Mouse (Mus musculus) T-helper 2 cell (primary cell): ENCODE results near the gene Slc8a1.

Source experiments
- in situ Hi-C: fragments of 300-600 bp; cut with MboI, MseI; formaldehyde crosslinking; loops from one replicate; pipeline ENCODE4 v1.15.1; 2025; ENCODE audit warnings: high pct_unique_total_duplicates

Slc8a1 gene

DNA sequence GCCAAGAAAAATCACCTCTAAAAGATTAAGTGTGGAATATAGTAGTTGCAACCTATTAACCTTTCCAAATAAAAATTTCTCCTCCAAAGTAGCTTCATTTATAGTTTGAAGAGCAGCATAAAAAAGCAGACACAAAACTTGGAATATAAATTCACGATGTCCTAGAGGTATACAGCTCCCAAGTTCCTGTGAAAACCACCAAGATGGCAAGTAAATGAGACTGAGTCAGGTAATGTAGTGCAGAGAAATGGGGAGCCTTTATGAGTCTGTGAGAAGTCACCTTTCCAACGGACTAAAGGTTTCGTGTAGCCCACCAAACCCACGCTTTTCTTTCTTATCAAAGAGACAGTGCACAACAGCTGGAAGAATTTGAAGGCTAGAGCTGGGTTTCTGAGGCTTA is 224.2 kb downstream of the Slc8a1 start:
- in situ Hi-C loops: no loop called here

DNA sequence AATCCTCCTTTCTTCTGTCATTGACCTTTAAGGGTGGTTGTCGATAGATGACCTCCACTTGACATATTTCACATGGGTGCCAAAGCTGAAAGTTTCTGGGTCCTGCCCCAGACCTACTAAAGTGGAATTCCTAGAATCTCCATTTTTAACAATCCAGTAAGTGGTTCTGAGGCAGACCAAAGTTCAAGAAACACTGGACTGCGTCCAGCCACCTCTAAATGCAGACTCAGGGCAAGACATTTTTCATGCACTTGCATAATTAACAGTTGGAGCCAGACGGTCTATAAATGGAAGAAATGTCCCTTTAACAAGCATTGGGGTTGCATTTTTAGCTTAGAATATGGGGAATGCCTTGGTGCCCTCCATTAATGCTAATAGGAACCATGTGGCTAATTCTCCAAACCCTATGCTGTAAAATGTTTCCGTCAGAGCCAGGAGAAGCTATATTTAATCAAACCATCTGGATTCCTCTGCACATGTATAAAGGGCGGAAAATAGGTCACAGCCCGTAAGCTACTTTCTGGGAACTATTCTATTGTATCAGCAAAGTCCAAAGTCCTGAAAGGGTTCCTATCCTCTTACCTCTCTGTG is 224.7 kb downstream of the Slc8a1 start:
- in situ Hi-C loops: no loop called here

DNA sequence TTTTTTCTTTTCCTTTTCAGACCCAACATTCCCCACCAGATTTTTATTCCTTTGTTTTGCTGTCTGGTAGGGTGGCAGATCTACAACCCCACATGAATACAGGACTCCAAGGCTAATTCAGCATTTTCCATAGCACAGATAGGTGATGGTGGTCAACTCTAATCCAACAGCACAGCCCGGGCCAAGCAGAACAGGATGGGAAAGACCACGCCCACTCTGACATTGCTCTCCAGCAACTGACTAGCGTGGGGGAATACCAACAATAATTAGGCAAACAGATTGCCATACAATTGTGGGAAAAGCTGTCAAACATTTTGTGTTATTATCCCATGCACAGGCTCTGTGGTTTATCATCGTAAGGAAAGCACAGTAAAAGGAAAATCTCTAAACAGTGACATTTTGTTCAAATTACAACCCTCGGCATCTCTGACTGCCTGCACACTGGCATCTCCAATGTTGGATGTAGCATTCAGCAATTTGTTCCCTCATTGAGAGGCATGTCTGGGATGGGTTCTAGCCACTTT is 233.0 kb downstream of the Slc8a1 start:
- in situ Hi-C loops: loop anchor here (10.0 kb wide), 1 partner anchor 620 kb away; no protein-coding TSS in a partner anchor

DNA sequence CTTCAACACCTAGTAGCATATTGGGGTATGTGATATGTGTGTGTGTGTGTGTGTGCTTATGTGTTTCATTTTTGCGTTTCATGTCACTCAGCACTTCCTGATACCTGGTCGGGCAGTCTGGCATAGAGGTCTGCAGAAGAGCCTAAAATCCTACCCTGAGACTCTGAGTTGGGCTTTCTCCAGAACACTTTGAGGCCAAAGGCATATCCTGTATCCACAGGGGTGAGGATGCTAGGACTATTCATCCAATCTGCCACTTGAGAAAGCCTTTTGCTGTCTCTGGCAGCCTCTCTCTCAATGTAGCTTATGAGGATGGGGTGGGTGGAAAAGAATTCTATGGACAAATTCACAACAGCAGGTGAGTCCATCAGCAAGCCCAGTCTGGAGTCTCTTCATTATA is 234.1 kb downstream of the Slc8a1 start:
- in situ Hi-C loops: loop anchor here (10.0 kb wide), 1 partner anchor 619 kb away; no protein-coding TSS in a partner anchor

DNA sequence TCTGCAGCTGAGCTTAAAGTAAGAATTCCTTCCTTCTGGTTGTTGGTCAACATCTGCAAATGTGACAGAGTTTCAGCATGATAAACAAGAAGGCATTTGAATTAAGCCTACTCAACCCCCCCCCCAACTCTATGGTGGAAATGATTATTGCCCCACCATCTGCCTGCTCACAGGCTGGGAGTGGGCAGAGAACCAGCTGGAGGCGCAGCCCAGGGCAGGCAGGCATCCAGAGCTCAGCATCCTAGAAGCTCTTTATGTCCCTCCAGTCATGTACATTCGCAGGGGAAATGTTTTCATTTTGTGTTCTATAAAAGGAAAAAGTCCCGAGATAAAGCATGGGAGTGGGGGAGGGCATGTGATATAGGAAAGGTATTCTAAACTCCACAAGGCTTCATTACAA is 235.4 kb downstream of the Slc8a1 start:
- in situ Hi-C loops: loop anchor here (10.0 kb wide), 1 partner anchor 618 kb away; no protein-coding TSS in a partner anchor

DNA sequence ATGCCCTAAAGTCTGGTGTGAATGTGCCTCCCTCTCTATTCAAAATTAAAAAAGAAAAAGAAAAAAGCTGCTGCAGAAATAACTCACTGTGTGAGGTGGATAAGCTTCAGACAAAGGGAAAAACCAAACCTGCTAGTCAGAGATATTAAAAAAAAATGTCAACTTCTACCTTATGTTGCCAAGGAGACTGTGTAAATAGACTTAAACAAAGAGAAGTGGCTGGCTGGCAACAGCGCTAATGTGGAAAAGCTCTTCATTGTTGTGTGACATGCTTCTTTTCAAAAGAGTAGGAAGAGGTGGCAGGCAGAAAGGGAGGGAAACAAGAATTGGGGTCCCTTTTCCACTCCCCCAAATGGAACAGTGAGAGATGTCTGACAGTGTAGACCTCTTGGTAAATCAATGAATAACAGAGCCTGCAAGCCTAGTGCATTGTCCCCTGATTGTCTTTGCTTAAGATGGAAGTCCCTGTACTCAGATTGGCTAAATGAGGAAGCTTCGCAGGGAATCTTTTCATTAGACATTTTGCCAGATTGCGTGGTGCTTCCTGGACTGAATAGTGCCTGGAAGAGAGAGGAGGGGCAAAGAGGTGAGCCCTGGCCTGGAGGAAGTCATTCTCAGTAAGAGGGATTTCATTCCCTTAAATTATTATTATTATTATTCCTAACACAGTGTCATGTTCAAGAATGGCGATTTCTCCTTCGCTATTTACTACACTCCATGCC is 237.3 kb downstream of the Slc8a1 start:
- in situ Hi-C loops: loop anchor here (10.0 kb wide), 1 partner anchor 616 kb away; no protein-coding TSS in a partner anchor

DNA sequence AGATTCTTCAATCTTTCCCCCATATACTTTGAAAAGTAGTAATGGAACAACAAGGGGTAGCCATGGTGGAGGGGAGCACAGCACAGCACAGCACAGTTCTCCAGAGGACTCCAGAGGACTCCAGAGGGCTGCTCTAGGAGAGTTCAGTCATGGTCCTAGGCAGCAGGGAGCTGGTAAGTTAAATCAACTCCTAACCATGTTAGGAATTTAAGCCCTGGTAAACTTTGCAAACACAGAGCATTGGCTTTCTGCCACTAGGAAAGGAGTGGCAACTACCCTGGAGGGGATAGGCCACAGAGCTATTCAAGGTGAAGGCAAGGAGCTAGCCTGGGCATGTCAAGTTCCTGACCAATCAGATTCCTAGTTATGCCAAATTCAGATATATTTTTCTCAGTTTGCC is 240.3 kb downstream of the Slc8a1 start:
- in situ Hi-C loops: loop anchor here (25.0 kb wide), 1 partner anchor 1061 kb away; no protein-coding TSS in a partner anchor

DNA sequence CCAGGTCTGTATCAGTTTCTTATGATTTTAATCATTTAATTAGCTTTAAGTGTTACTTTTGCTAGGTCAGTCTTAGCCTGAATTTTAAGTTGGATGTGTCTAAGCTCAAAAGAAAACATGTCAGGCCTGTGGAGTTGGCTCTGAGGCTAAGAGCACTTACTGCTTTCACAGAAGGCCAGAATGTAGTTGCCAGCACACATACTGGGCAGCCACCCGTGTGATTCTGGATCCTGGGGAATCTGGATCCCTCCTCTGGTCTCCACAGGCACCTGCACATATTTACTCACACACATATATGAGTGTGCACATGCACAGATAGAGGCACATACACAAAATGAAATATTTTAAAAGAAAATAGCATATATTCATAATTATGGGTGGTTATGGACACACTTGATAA is 241.6 kb downstream of the Slc8a1 start:
- in situ Hi-C loops: loop anchor here (25.0 kb wide), 1 partner anchor 1059 kb away; no protein-coding TSS in a partner anchor

DNA sequence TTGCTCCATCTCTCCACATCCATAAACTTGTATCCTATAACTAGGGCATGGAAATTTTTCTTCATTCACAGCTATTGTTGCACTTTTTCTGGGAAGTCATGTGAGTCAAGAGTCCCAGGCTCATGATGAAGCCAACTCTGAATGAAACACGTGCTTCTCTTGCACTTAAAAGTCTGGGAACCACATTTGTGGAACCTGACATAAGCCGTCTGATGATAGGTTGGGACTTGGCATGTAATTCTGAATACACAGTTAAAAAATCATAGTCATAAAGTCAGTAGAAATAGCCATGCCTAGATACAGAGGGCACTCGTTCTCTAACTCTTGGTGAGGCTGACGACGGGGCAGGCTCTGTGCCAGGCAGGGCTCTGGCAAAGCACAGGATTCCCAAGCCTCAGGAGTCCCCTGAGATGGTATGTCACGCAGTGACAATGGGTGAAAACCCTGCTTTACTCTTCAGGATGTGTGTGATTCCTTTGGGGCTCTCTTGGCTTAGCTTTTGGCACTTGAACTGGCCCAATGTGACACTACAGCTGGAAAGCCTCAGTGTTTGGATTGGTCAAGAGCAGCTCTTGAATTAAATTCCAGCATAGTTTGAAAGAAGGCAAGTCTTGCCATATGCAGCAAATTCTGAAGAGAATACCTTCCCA is 245.8 kb downstream of the Slc8a1 start:
- in situ Hi-C loops: loop anchor here (25.0 kb wide), 1 partner anchor 1055 kb away; no protein-coding TSS in a partner anchor

DNA sequence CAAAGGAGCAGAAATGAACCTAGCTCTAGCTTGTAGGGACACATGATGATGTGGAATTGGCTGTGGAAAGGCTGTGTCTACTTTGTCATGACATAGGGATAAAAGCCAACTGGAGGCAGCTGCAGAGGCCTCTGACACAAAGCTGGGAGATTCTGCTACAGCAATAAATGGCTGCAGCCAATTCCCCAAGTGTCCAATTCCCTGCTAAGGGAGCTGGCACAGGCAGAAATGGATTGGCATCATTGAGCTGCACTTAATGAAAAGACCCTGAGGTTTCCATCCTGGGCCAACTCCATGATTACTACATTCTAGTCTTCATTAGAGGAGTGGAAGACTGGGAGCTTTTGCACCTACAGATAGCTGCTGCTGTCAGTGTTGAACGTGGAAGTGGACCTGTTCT is 251.8 kb downstream of the Slc8a1 start:
- in situ Hi-C loops: loop anchor here (25.0 kb wide), 1 partner anchor 1049 kb away; no protein-coding TSS in a partner anchor

DNA sequence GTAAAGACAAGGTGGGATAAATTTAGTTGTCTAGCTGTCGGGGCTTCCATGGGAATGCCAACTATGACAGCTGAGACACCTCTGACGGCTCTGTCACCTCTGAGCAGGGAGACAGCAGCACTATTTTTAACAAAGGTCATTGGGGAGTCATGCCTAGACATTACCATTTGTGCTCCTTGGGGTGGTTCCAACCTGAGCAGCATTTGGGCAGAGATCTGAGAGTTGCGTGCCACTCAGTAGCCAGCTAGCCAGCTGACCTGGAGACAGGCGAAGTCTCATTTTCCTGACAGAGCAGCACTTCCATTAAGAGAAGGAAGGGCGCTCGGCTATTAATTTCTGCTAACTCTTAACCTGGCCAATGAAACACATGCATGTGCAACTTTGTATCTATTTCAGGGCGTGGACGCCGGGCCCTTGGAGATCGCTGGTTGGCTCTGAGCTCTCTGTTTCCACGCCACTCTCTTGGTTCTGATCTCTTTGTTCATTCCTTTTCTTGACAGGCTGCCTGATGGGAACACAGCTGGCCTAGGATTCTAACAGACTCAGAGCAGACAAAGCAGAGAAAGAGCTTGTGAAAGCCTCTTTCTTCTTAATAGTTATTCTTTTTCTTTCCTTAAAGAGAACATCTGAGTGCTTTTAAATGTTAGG is 256.2 kb downstream of the Slc8a1 start:
- in situ Hi-C loops: loop anchor here (25.0 kb wide), 1 partner anchor 1045 kb away; no protein-coding TSS in a partner anchor

DNA sequence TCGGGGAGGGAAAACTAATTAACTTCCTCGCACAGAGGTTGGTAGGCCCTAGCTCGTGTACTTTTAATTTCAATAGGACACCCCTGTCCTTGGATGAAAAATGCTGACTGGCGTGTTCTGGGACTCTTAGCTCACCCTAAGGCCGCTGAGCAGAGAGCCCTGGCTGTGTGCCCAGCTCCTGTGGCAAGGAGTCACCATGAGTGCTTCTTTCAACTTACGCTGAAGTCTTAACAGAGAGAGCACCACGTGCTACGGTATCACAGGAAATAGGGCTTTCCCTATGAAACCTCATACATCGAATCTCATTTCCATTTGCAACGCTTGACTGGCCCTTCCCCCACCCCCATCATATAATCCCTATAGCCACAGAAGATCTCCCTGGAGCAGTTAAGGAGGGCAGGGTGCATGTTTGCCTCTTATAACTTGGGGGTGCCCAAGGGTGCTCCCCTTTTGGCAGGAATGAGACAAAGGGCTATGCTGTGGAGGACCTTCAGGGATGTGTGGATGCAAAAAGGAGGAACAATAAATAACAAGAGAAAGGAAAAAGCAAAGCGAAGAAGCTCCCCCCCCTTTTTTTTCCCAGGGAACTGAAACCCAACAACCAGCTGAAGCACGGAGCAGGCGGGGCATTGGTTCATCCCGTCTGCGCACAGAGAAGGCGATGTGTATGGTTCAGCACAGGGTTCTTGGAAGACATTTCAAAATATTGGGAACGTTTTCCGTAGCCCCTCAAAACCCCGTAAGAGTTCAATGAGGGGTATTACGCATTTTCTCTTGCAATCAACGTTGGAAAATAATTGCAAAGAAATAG is 257.6 kb downstream of the Slc8a1 start:
- in situ Hi-C loops: loop anchor here (25.0 kb wide), 1 partner anchor 1043 kb away; no protein-coding TSS in a partner anchor

DNA sequence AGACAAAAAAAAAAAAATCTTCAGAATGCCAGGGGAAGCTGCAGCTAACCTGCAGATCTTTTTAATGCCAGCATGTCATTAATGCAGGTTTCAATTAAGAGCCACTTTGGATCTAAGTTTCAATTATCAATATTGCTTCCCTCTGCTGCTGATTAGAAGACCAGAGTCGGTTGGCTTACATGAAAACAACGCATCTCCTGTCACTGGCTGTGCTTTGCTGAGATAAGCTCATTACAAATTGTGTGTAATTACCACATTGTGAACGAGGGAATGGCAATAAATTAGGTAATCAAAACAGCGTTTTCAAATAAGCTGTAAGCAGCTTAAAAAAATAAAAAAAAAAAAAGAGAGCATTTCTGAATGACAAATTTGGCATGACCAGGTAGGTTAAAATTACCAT is 258.4 kb downstream of the Slc8a1 start:
- in situ Hi-C loops: loop anchor here (25.0 kb wide), 1 partner anchor 1043 kb away; no protein-coding TSS in a partner anchor

DNA sequence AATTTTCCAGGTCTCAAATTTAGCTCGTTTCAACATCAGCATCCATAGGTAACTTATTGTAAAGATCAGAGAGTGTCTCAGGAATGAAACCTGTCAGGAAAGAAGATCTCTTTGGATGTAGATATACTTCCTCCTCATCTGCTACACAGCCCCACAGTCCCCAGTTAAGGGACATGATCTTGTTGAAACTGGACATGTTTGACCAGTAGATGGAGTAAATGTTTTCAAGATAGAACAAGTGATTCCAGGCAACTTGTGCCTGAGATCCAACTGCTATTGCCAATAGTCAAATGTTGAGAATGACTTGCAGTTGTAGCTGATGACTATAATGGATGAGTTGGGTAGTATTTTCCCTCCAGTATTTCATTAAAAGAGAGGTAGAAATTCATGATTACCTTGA is 260.8 kb downstream of the Slc8a1 start:
- in situ Hi-C loops: loop anchor here (25.0 kb wide), 1 partner anchor 1040 kb away; no protein-coding TSS in a partner anchor

DNA sequence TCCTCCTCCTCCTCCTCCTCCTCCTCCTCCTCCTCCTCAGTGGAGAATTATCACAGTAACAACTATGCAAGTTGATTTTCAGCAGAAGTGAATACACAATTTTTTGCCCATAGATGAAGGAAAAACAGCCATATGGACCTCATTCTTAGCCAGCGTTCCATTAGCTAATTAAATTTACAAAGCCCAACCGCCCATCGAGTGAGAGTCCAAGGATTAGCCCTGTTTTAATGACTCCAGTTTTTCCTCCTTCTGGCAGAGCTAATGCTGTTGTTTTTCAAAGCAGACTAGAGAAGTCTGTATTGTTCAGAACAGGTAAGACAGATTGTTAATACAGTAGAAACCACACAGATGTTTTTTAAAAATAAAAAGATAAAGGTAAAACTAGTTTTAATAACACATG is 264.8 kb downstream of the Slc8a1 start:
- in situ Hi-C loops: no loop called here

DNA sequence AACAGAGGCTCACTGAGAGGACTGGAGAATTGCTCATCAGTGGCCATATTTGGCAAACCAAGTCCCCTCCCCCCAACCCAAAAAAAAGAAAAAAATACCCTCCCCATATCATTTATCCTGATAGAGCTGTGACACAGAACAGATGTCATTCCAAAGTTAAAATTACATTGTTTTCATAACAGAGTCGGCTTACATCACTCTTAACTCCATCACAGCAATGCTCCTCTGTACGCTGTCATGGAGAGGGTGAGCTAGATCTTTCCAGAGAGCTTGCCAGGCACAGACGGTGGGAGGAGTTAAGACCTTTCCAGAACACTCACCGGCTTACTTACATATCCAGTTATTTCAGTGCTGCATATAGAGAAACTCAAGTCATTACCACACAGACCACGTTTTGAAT is 269.2 kb downstream of the Slc8a1 start:
- in situ Hi-C loops: no loop called here

DNA sequence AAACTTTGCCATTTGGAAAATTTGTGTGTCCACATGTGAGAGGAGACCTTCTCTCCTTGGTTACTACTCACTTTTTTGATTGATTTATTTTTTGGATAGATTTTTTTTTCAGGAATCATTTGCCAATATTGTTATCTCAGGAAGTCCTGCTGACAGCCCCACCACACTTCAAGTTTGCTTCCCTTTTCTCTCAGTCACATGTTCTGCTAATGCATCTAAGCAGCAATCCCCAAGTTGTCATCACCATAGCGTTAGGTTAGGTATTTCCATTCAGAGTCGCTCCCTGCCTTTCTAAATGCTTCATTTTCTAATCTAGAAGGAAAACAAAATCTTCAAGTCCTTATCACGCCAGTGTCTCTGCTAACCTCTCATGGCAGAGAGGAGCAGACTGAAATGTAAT is 278.8 kb downstream of the Slc8a1 start:
- in situ Hi-C loops: no loop called here

DNA sequence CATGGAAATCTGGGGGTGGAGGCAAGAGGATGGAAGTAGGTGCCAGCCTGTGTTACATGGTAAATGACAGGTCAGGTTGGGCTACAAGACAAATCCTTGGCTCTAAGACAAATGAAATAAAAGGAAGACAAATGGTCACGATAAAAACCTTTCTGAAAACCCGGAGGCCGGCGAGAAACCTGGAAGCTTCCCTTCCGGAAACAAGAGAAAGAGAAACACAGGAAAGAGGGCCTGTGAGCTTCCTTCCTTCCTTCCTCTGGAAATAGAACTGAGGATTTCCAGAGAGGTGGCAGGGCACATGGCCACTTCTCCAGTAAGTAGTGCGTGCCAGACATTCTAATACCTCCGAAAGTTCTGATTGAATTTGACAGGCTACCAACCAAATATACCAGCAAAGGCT is 282.2 kb downstream of the Slc8a1 start:
- in situ Hi-C loops: no loop called here

DNA sequence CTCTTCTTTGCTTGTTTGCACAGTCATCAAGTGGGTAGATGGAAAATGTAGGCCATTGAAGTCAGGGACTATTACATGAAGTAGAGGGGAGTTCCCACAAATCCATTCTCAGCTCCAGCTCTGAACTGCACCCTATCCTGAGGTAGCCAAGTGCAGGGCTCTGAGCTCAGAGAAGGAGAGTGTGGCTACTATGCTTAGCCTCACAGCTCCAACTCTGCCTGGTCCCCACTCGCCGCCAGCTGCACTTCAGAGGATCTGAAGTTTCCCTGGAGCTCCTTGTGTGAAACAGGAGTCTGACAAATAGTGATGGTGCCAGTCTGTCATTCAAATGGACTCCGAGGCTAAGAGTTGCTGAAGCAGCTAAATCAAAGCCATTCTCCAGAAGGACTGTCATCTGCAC is 282.9 kb downstream of the Slc8a1 start:
- in situ Hi-C loops: no loop called here

DNA sequence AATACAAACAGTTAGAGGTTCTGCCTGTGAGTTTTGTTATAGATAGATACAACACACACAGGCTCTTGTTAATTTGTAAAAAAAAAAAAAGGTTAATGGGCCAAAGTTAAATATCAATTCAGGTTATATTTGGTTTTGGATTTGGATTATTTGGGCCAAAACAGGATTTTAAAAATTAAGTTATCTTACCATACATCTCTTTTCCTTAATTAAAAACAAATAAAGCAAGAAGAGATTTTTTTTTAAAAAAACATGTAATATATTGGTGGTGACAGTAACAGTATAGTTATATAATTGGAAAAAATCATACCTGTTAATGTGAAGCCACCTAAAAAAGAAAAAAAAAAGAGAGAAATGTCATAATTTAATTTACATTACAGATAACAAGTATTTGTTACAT is 296.7 kb downstream of the Slc8a1 start, which contains the start of gene Gm11096:
TSS of gene Gm11096 (plus strand) at position 301 of the 400 bp plus-strand sequence.
- in situ Hi-C loops: no loop called here
